In the genomic region with DNA sequence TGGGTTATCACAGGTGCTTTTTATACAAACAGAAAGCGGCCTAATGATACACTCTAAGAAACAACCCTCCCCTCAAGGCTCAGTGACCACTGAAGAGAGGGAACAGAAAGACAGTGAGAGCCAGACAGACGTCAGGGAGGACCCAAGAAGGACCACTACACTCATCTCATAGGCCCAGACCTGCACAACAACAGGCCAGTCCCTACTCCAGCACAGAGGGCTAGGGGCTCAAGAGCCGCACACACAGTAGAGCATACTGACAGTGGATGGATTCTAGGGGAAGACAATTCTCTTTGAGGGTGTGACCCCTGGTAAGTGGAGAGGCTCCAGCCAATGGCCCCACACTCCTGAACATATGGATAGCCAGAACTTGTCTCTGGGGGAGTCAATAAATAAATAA, we compare ENCODE assay signal across 22 mouse cellular contexts. TPM values are rescaled to one million over a fixed set of nuclear protein-coding genes. Genes with fewer than 3 reads are reported as not detected.
"Had no signal": no experiment of that assay in that cellular context is flagged by ENCODE, and none has a peak within 500 bp of the region (broad histone marks: within the 10 kb centered on the region; RNA-seq: fewer than 3 reads in every experiment).

No protein-coding gene starts in this region.

- H3K36me3 ChIP-seq: neural tube, embryonic 15.5 days; stomach, embryonic 15.5 days had no signal

- H3K9me3 ChIP-seq: neural tube, embryonic 15.5 days; stomach, embryonic 15.5 days had no signal

- DNase-seq: retina, postnatal 1 day; right cerebral cortex, adult 18-20 months; right cerebral cortex, postnatal 14 days; right cerebral cortex, postnatal 25 days; right cerebral cortex, postnatal 4 days; spleen, adult 18-20 months; thymus, adult 18-20 months; thymus, adult 2 months; thymus, postnatal 14 days; thymus, postnatal 25 days; thymus, postnatal 36 days; thymus, postnatal 4 days had no signal

- H3K4me1 ChIP-seq: neural tube, embryonic 15.5 days; stomach, embryonic 15.5 days had no signal

- H3K27ac ChIP-seq: neural tube, embryonic 15.5 days; stomach, embryonic 15.5 days; stomach, postnatal 0 days had no signal

- H3K9ac ChIP-seq: neural tube, embryonic 15.5 days; stomach, embryonic 15.5 days had no signal

- H3K27me3 ChIP-seq: neural tube, embryonic 15.5 days; stomach, embryonic 15.5 days had no signal

- H3K4me2 ChIP-seq: neural tube, embryonic 15.5 days; stomach, embryonic 15.5 days had no signal

- H3K4me3 ChIP-seq: neural tube, embryonic 15.5 days; stomach, embryonic 15.5 days had no signal

RNA-seq across cellular contexts. Expression of a gene that starts 8.6 kb away (rescaled TPM):
- total RNA-seq: neutrophil, adult 5-6 weeks had no signal
- polyA plus RNA-seq: neural tube, embryonic 14.5 days; neural tube, embryonic 15.5 days; small intestine, adult 2 months; spleen, adult 2 months; stomach, embryonic 14.5 days; stomach, postnatal 0 days; thymus, postnatal 0 days; urinary bladder, adult 2 months had no signal
